Mouse (Mus musculus) left cerebral cortex, adult 9 months (tissue): ENCODE measurements around the gene Haus5.

ENCODE experiments used
- DNase-seq, 2 experiments: peaks; one replicate each; pipeline ENCODE4 v3.0.0; 2022; ENCODE audit warnings: low spot score in 2 of 2

The Haus5 gene

GRCm38 (mm10) chr7:30625530-30626384, 39.0 kb downstream of the Haus5 start, which contains the start of gene Cox6b1:
Gene Cox6b1, minus strand, starts transcription at chr7:30626151.
- DNase-seq, result peak; percentile 75 to 85

GRCm38 (mm10) chr7:30619202-30619601, 45.6 kb downstream of the Haus5 start:
- no peak for DNase-seq

- no peak for DNase-seq
Measured at GRCm38 (mm10) chr7:30618658-30619057, 46.1 kb downstream of the Haus5 start.

GRCm38 (mm10) chr7:30615049-30615760, 49.6 kb downstream of the Haus5 start:
- DNase-seq, result no peak

GRCm38 (mm10) chr7:30614454-30614853, 50.3 kb downstream of the Haus5 start:
- DNase-seq, result no peak

- peak in 1 of 2 experiments; percentile 55 for DNase-seq
Measured at GRCm38 (mm10) chr7:30613529-30614112, 51.2 kb downstream of the Haus5 start.

- DNase-seq, result no peak
Measured at GRCm38 (mm10) chr7:30612654-30613402, 52.0 kb downstream of the Haus5 start, which contains the start of gene Upk1a. Gene Upk1a, minus strand, starts transcription at chr7:30612847.

- DNase-seq, result no peak
Measured at GRCm38 (mm10) chr7:30610043-30610442, 54.8 kb downstream of the Haus5 start.

GRCm38 (mm10) chr7:30608476-30608875, 56.3 kb downstream of the Haus5 start:
- no peak for DNase-seq

- DNase-seq, result no peak
Measured at GRCm38 (mm10) chr7:30607706-30608309, 57.0 kb downstream of the Haus5 start.

- DNase-seq, result no peak
Measured at GRCm38 (mm10) chr7:30604944-30605343, 59.9 kb downstream of the Haus5 start.

- no peak for DNase-seq
Measured at GRCm38 (mm10) chr7:30604424-30604823, 60.4 kb downstream of the Haus5 start.
